Mouse (Mus musculus) macrophage (primary cell): Measurements from ENCODE around the gene Mrpl23. TPM values are rescaled to one million over a fixed set of nuclear protein-coding genes. Genes with fewer than 3 reads are reported as not detected.

Experiments
- H3K27ac ChIP-seq: fragments of 350-480 bp; formaldehyde crosslinking; 2 replicates; pipeline ENCODE4 v1.9.0; 2021
- H3K36me3 ChIP-seq: fragments of 350-480 bp; formaldehyde crosslinking; 2 replicates; pipeline ENCODE4 v1.9.0; 2021; ENCODE audit errors: inconsistent target
- H3K4me3 ChIP-seq: fragments of 350-480 bp; formaldehyde crosslinking; 2 replicates; pipeline ENCODE4 v1.9.0; 2021; ENCODE audit errors: inconsistent target
- H3K79me2 ChIP-seq: fragments of 350-480 bp; formaldehyde crosslinking; 2 replicates; pipeline ENCODE4 v1.9.0; 2021; ENCODE audit errors: inconsistent target
- WGBS: methylation state at CpG from one replicate; pipeline ENCODE4 v1.1.7; 2026; ENCODE audit warnings: inconsistent platforms; ENCODE audit not compliant: missing documents; 5-methylcytosine and 5-hydroxymethylcytosine counted together
- polyA plus RNA-seq: library from polyadenylated mRNA; stranded (reverse); fragments of 250-400 nt; gene quantifications from 3 replicates; pipeline ENCODE4 v1.2.4, GENCODE M21; 2018; ENCODE audit warnings: inconsistent platforms

Mrpl23 gene
- polyA plus RNA-seq, 1 experiment from 2014 or later, result 31.4 TPM

DNA sequence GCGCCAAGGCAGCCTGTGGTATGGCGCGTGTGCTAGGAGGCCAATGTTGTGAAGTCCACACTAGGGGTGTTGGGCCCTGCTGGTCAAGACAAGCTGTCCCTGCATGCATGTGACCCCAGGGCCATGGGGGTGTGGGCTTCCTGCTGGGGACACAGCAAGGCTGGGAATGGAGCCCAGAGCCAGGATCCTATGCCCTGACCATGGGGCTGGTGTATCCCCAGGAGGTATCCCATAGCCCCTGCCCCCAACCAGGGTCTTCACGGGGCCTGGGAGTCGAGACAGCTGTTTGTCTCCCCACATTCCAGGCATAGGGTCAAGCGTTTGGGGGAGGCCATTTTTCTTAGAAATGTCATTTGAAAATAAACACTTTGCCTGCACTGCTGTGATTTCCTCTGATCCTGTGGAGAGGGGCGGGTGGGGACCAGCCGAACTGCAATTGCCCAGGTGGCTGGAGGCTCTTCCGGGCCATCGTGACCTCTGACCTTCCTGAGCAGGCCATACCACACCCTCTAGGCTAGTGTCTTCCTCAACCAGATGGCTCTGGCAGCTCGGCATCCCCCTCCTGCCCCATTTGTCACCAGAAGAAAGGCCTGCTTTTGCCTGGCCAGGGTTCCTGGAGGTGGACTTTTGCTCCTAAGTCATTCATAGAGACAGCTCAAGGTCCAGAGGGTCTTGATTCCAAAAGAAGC is 32.6 kb downstream of the Mrpl23 start:
- H3K36me3 ChIP-seq, result no peaks in the 10 kb centered on the region
- no peak overlapping the region for H3K4me3 ChIP-seq
- H3K79me2 ChIP-seq, result no peaks in the 10 kb centered on the region
- no peak overlapping the region for H3K27ac ChIP-seq
- WGBS, result 93% methylated on average over 11 of the region's 11 CpGs

DNA sequence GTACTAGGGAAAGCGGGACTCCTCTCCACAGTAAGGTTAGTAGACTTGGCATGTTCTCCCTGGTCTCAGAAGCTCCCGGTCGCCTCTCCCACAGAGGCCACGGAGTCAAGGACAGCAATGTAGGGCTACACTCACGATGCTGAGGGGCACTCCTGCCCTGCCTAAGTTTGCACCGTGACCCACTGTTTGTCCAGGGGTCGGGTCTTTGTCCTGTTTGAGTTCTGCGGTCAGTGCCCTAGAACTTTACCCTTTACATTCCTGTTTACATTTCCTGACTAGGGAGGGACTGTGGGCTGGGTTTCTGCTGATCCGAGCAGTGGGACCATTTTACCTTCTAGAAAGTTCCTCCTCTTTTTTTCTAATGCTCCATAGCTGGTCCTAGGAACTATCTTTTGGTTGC is 34.0 kb downstream of the Mrpl23 start:
- no peaks in the 10 kb centered on the region for H3K36me3 ChIP-seq
- no peaks in the 10 kb centered on the region for H3K79me2 ChIP-seq
- 92% methylated on average over 9 of the region's 9 CpGs for WGBS
- peak overlapping the region; percentile 29; the same call in 1 of the 2 replicates for H3K27ac ChIP-seq
- H3K4me3 ChIP-seq, result no peak overlapping the region

DNA sequence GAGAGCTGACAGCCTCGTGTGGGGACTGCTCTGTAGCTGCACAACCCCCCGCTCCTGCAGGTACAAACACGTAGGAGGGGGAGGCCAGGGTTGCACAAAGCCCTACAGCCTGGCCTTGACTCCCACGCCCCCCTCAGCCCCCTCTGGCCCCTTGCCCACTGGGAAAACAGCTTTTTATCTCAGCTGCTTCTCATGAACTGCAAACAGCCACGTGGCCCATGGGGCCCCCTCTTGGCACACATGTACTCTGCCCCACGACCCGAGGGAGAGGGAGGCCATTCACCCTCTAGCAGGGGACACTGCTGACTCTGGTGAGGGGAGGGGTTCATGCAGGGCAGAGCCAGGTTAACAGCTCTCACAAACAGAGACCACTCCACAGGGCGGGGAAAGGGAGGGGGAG is 36.5 kb downstream of the Mrpl23 start:
- H3K27ac ChIP-seq, result no peak overlapping the region
- 82% methylated on average over 8 of the region's 8 CpGs for WGBS
- no peaks in the 10 kb centered on the region for H3K79me2 ChIP-seq
- no peaks in the 10 kb centered on the region for H3K36me3 ChIP-seq
- H3K4me3 ChIP-seq, result no peak overlapping the region

GRCm38 (mm10) chr7:142570565-142570964 is 38.1 kb downstream of the Mrpl23 start:
- Histone ChIP-seq H3K4me3 (no peak overlapping the region), H3K36me3 (no peaks in the 10 kb centered on the region), H3K79me2 (no peaks in the 10 kb centered on the region), H3K27ac (no peak overlapping the region)
- 85% methylated on average over 9 of the region's 9 CpGs for WGBS

DNA sequence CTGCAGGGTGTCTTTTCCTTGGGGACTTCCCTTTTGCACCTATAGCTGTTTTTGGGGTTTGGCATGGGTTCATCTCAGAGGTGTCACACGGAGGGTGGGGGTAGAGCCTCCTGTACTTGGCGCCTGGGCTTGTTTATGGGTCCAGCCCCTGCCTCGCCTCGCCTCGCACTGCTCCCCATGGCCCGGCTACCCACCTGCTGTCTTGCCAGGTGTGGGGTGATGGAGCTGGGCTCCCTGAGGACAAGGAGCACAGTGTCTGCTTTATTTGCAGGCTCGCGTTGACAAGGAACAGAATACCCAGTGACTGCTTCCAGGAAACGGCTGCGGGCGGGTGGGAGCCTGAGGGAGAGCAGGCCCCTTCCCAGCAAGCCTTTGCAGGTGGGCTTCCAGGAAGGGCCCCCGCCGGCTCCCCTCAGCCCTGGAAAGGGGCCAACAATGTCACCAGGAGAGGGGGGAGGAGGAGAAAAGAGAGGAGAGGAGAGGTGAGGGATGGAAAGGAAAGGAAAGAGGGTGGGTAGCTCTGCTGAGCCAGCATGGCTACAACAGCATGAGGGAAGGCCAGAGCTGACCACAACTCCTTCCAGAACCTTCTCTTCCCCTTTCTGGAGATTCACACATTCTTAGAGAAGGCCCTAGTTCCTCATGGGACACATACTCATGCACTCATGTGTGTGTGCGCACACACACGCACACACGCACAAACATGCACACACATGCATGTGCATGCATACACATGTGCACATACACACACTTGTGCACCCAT is 39.2 kb downstream of the Mrpl23 start:
- no peak overlapping the region for H3K4me3 ChIP-seq
- H3K27ac ChIP-seq, result peak overlapping the region; percentile 36
- WGBS, result 55% methylated on average over 16 of the region's 16 CpGs
- H3K36me3 ChIP-seq, result no peaks in the 10 kb centered on the region
- no peaks in the 10 kb centered on the region for H3K79me2 ChIP-seq

GRCm38 (mm10) chr7:142572343-142572742 is 39.9 kb downstream of the Mrpl23 start:
- Histone ChIP-seq H3K79me2 (no peaks in the 10 kb centered on the region), H3K27ac (0 out of 2 replicates have a peak overlapping the region, but pooled peaks have one; percentile 36), H3K36me3 (no peaks in the 10 kb centered on the region), H3K4me3 (no peak overlapping the region)
- WGBS, result 83% methylated on average over 7 of the region's 7 CpGs

DNA sequence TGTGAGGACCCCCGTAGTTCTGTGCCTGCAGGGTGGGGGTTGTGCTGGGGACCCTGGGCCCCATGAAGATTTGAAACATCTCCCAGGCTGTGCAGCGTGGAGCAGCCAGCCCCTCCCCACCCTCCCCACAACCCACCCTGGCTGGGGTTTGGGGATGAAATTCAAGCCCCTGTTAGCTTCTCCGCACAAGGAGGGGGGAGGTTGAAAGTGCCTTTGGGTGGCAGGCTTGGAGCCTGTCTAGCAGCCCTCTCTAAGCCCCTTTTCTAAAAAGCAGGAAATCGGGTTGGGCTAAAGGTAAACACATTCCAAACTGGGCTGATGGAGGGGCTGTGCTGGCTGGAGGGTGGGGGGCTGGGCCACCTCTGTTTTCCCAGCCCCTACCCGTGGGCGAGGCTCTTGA is 40.5 kb downstream of the Mrpl23 start:
- WGBS, result 98% methylated on average over 5 of the region's 6 CpGs

DNA sequence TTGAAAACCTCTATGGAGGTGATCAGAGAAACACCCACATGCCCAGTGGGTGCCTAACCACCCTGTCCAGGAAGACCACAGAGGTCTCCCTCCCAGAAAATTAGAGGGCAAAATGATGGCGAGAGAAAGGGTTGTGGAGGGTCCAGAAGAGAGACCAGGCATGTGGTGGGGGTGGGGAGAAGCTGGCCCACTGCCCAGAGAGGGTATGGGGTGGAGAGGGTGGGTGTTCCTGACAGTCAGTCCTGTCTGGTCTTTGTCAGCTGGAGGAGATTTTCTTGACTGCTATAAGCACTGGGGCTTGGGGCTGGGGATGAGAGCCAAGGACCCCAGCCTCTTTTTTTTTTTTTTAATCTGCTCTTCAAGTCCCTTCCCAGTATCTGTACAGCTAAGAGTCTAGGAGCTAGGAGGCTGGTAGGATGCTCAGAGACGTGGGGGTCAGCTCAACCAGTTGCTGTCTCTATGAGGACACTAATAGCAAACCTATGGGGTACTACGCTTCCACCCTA is 41.7 kb downstream of the Mrpl23 start:
- Histone ChIP-seq H3K36me3 (no peaks in the 10 kb centered on the region), H3K27ac (no peak overlapping the region), H3K79me2 (no peaks in the 10 kb centered on the region), H3K4me3 (no peak overlapping the region)
- WGBS, result 89% methylated on average over 3 of the region's 3 CpGs

More for the DNA sequence above, 40.5 kb downstream of the Mrpl23 start:
- no peak overlapping the region for H3K4me3 ChIP-seq
- H3K36me3 ChIP-seq, result no peaks in the 10 kb centered on the region
- H3K79me2 ChIP-seq, result no peaks in the 10 kb centered on the region
- no peak overlapping the region for H3K27ac ChIP-seq

- no peaks in the 10 kb centered on the region for H3K36me3 ChIP-seq
- H3K27ac ChIP-seq, result no peak overlapping the region
- WGBS, result 96% methylated on average over 9 of the region's 9 CpGs
- no peaks in the 10 kb centered on the region for H3K79me2 ChIP-seq
- H3K4me3 ChIP-seq, result no peak overlapping the region
These were observed 42.4 kb downstream of the Mrpl23 start for GRCm38 (mm10) chr7:142574826-142575351.

GRCm38 (mm10) chr7:142575491-142575890 is 43.0 kb downstream of the Mrpl23 start:
- Histone ChIP-seq H3K79me2 (no peaks in the 10 kb centered on the region), H3K4me3 (no peak overlapping the region), H3K27ac (no peak overlapping the region), H3K36me3 (no peaks in the 10 kb centered on the region)
- WGBS, result 90% methylated on average over 12 of the region's 12 CpGs

- no peaks in the 10 kb centered on the region for H3K79me2 ChIP-seq
- WGBS, result 83% methylated on average over 5 of the region's 5 CpGs
- no peak overlapping the region for H3K27ac ChIP-seq
- H3K4me3 ChIP-seq, result no peak overlapping the region
- H3K36me3 ChIP-seq, result no peaks in the 10 kb centered on the region
These were observed 43.5 kb downstream of the Mrpl23 start for GRCm38 (mm10) chr7:142575971-142576370.

- Histone ChIP-seq H3K4me3 (no peak overlapping the region), H3K79me2 (no peaks in the 10 kb centered on the region), H3K36me3 (no peaks in the 10 kb centered on the region), H3K27ac (no peak overlapping the region)
- WGBS, result 92% methylated on average over 25 of the region's 25 CpGs
These were observed 44.2 kb downstream of the Mrpl23 start for GRCm38 (mm10) chr7:142576472-142577326.

DNA sequence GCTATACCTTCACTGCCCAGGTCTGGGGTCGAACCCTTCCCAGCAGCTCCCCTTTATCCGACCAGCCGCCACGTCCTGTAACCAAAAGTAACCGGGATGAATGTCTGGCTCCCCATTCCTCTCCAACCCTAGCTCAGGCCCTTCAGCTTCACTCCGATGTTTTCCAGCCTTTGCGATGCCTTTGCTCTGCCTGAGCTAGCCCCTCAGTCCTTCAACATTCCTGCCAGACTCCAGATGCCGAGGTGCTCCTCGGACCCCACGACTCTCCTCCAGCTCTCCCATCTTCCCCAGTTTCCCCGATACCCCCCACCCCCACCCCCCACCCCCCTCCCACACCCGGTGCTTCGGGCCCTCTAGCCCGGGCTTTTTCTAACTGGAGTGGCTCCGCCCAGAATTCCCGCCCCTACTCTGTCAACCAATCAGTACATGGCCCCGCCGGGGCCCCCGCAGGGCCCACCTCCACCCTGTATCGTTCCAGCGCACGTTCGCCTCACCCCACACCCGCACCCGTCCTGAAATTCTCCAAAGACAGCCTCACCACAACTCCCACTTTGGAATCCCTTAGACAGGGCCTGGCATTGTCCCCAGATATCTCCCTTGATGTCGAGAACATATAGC is 45.4 kb downstream of the Mrpl23 start:
- WGBS, result 60% methylated on average over 23 of the region's 26 CpGs
- no peak overlapping the region for H3K4me3 ChIP-seq
- H3K27ac ChIP-seq, result no peak overlapping the region
- H3K79me2 ChIP-seq, result no peaks in the 10 kb centered on the region
- no peaks in the 10 kb centered on the region for H3K36me3 ChIP-seq

DNA sequence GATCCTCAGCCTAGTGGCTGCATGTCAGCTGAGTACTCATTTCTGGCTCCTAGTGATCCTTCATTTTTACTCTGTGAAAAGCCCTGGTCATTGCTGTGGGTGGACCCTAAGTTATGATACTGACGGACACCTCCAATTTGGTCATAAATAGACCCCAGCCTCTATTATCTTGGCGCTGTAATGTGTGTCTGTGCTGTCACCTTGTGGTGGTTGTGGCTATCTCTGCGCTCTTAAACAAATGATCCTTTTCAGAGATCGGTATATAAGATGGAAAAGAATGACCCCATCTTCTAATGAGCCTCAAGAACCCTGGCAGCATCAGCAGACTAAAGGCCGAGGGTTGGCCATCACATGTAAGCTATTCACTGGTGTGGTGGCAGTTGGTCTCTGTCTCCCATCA is 46.6 kb downstream of the Mrpl23 start:
- Histone ChIP-seq H3K79me2 (no peaks in the 10 kb centered on the region), H3K27ac (no peak overlapping the region), H3K36me3 (no peaks in the 10 kb centered on the region), H3K4me3 (no peak overlapping the region)
- WGBS, result 79% methylated on average over 5 of the region's 5 CpGs
